Mouse (Mus musculus) inflammation-experienced regulatory T-cells, adult 6 months (primary cell): ENCODE results near the gene Iqgap1. TPM values are rescaled to one million over a fixed set of nuclear protein-coding genes. Genes with fewer than 3 reads are reported as not detected.

Experiments used
- ATAC-seq: one replicate; pipeline ENCODE4 v1.8.0; 2017
- polyA plus RNA-seq, 3 experiments: library from polyadenylated mRNA; unstranded; fragments of 100-300 nt; shearing (Covaris generic); gene quantifications; one replicate each; pipeline ENCODE4 v1.2.1; 2017

Iqgap1 gene
- polyA plus RNA-seq, 3 experiments from 2014 or later, result 197 to 297 (median 271) TPM

DNA sequence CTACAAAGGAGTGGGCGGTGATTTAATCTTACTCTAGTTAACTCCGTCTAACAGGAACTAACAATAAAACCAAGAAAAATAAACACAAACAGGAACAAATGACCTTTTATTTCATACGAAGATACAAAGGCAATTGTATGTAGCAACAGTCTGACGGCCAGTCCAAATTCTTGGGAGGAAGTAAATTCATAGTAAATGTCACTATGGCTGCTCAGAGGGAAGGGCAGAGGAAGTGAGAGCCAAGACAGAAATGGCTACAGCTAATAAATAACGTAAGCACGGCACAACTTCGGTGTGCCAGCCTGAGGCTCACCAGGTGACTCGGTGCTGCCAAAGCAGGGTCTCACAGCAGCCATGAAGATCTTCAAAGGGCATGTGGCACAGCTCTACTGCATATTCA lies 114.3 kb downstream of the Iqgap1 start:
- ATAC-seq, result no peak

GRCm38 (mm10) chr7:80710333-80710732 lies 115.4 kb downstream of the Iqgap1 start:
- no peak for ATAC-seq

GRCm38 (mm10) chr7:80704066-80704465 lies 121.7 kb downstream of the Iqgap1 start:
- ATAC-seq, result no peak

DNA sequence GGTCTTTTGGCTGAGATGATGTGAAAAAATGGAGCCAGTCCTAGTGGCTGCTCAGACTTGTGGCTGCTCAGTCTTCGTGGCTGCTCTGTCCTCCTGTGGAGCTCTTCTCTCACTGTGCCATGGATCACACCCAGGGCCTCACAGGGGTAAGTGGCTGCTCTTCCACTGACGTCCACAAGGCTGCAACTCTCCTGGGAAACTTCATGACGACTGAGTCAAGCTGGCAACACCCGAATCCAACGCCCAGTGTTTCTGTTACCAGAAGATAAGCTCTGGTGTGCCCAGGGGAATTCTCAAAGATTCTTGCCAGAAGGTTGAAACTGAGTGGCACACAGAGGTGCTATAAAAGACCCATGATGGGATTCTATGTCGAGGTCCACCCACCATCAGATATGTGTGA lies 123.3 kb downstream of the Iqgap1 start:
- ATAC-seq, result no peak

DNA sequence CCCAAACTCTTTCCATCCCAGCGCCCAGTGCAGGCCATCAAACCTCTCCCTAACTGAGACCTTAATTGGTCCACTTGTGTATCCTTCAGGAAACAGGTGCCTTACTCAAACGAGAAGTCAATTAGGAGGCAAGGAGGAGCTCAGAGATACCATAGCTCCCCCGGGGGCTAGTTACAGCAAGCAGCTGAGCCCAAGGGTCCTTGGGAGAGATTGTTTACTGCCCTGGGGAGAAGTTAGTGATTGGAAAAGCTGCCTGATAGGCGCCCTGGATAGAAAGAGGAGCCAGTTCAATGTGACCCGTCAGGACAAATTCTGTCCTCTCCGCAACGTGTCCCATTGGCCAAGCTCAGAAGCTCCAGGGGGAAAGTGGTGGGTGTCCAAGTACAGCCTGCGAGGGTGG lies 126.1 kb downstream of the Iqgap1 start:
- ATAC-seq, result no peak

- no peak for ATAC-seq
These were observed 126.8 kb downstream of the Iqgap1 start for GRCm38 (mm10) chr7:80698940-80699339.

GRCm38 (mm10) chr7:80697859-80698258 lies 127.9 kb downstream of the Iqgap1 start:
- ATAC-seq, result no peak

GRCm38 (mm10) chr7:80696903-80697302 lies 128.9 kb downstream of the Iqgap1 start:
- peak; percentile 90 for ATAC-seq

GRCm38 (mm10) chr7:80696334-80696733 lies 129.4 kb downstream of the Iqgap1 start:
- no peak for ATAC-seq

DNA sequence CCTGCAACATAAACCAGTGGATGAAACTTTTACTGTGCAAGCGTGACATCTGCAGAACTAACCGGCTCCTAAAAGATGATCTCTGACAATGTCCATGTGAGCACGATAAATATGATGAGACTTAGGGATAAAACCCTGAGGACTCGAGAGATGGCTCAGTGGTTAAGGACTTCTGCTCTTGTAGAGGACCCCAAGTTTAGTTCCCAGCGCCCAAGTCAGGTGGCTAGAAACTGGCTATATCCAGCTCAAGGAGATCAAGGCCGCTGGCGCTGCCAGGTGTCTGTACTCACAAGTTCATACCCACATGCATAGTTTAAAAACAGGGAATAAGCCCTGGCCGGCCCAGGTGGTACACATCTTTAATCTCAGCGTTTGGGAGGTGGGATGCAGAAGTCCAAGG lies 133.3 kb downstream of the Iqgap1 start:
- no peak for ATAC-seq

DNA sequence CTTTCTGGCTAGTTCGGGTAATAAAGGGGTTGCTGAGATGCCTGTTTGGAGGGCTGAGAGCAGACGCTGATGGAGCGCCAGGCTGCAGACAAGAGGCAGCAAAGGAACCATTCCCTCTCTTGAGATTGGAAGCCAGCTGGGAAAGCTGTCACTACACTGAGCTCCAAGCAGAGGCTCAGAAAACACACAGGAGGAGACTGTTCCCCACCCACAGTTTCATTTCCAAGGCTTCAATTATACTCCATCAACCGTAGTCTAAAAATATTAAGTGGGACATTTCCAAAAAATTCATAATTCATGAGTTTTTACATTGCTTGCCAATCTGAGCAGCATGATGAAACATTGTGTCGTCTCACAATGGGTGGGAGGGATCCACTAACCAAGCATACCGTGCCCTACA lies 134.6 kb downstream of the Iqgap1 start:
- ATAC-seq, result no peak

DNA sequence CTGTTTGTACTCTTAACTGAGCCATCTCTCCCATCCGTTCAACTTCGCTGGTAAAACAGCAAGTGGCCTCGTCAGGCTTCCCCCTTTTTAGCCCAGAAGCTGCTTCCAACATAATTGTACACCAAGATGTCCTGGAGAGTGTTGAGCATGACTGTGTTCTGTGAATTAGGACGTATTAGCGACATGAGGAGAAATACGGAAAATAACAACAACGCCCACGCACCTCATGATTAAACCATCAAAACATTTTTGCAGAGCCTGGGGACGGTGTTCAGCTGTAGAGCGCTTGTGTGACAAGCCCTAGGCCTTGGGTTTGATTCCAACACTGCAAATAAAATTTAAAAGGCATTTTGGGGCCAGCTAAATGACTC lies 136.6 kb downstream of the Iqgap1 start:
- ATAC-seq, result peak; percentile 60

- peak; percentile 76 for ATAC-seq
These were observed 137.1 kb downstream of the Iqgap1 start, which contains the start of gene Crtc3 for GRCm38 (mm10) chr7:80688556-80689220. Crtc3 (minus strand) TSS chr7:80688877.

DNA sequence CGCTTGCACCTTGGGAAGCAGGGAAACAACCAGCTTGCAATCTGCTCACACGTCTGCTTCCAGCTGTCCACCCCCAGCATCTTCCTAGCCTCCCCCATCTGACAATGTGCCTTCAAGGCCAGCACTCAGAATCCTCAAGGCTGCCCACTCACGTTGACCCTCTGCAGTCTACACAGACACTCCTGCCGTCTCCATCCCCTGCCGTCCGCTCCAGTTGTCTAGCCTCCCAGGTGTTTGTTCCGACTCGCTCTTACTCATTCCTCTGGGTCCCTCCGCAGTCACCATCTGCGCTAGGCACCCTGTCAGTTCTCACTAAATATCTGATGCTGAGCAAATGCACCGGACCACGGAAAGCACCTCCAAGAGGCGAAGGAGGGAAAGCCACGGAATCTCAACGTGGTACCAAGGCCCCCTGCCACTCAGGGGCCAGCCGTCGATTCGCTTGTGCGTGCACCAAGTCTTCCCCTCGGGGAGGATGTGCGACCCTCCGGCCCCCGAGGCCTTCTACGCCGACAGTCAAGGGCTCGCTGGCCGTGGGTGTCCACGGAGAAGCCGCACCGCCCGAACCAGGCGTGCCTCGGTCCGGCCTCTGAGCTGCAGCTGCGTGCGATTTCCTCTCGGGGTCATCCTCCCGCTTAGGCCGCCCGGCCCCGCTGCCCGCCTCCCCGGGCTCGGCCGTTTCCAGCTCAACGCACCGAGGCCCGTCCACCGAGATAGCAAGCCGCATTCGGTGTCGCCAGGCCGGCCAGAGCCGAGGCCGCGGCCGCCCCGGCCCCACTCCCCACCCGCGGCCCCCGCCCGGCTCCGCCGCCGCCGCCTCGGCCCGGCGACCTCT lies 137.8 kb downstream of the Iqgap1 start:
- peak; percentile 56 for ATAC-seq

DNA sequence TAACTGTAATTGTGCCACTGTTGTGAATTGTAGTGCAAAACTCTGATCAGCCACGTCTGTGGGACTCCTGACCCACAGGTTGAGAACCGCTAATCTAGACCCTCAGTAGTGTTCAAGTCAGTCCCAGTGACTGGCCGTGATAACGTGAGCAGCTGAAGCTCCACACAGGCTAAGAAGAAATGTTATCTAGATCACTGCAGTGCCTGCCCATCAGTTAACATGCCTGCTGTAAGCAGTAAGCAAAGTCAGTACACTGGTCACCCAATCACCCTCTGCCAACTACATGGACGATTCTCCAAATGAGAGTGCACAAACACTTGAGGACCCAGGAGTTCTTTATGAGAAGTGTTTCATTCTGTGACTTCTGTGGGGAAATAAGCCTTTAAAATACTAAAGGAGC lies 140.1 kb downstream of the Iqgap1 start:
- ATAC-seq, result no peak

DNA sequence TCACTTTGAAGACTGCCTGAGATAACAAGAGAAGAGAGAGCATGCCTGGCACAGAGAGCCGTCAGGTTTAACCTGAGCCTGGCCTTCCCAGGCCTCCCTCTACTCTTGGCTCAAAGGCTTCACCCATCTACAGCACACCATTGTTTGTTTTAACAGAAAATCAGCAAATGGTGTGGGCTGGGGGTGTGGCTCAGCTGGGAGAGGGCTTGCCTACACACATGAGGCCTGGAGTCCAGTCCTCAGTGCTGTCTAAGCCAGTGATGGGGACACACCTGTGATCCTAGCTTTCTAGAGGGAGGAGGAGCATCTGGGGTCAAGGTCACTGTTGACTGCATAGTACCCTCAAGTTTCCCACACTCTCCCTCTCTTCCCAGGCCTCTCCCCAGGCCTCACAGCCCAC lies 143.1 kb downstream of the Iqgap1 start:
- ATAC-seq, result no peak

- peak; percentile 94 for ATAC-seq
These were observed 145.4 kb downstream of the Iqgap1 start for GRCm38 (mm10) chr7:80680218-80680847.

GRCm38 (mm10) chr7:80672323-80672722 lies 153.5 kb downstream of the Iqgap1 start:
- peak; percentile 84 for ATAC-seq

GRCm38 (mm10) chr7:80670889-80671288 lies 154.9 kb downstream of the Iqgap1 start:
- ATAC-seq, result no peak

GRCm38 (mm10) chr7:80667190-80667589 lies 158.6 kb downstream of the Iqgap1 start:
- peak; percentile 54 for ATAC-seq

GRCm38 (mm10) chr7:80666198-80666915 lies 159.4 kb downstream of the Iqgap1 start:
- no peak for ATAC-seq
